Mouse (Mus musculus) midbrain, embryonic 14.5 days (tissue): ENCODE data around the gene Neurl2. TPM values are rescaled to one million over a fixed set of nuclear protein-coding genes. Genes with fewer than 3 reads are reported as not detected.
"Not testable (repeated sequence)": the region's sequence is repeated elsewhere in the genome, so short reads cannot be mapped to it uniquely, and the experiment has no call there.

Experiments used
- ATAC-seq: fragments of 200-750 bp; cut with Nextera tagmentation; 2 replicates; pipeline ENCODE4 v1.8.0; 2017; ENCODE audit warnings: moderate number of reproducible peaks, moderate library complexity; ENCODE audit not compliant: low FRiP score, low TSS enrichment
- DNase-seq: peaks from one replicate; pipeline ENCODE4 v3.0.0-alpha.2; 2015
- H3K27ac ChIP-seq: fragments of 300-500 bp; sonication (generic); replicated peaks from 2 replicates; pipeline ENCODE4 v1.5.1; 2014; ENCODE audit warnings: mild to moderate bottlenecking, low read depth, low read length, moderate library complexity
- H3K27me3 ChIP-seq: fragments of 300-500 bp; sonication (generic); 2 replicates; pipeline ENCODE4 v1.6.1; 2014; ENCODE audit warnings: low read length, control low read depth, mixed read lengths; ENCODE audit not compliant: control insufficient read depth, insufficient read depth
- H3K36me3 ChIP-seq: fragments of 300-500 bp; sonication (generic); 2 replicates; pipeline ENCODE4 v1.6.1; 2014; ENCODE audit warnings: low read length, control low read depth; ENCODE audit not compliant: control insufficient read depth, insufficient read depth
- H3K4me1 ChIP-seq: fragments of 300-500 bp; sonication (generic); 2 replicates; pipeline ENCODE4 v1.6.1; 2014; ENCODE audit warnings: mild to moderate bottlenecking, antibody characterized with exemption, low read length, control low read depth; ENCODE audit not compliant: control insufficient read depth, insufficient read depth
- H3K4me2 ChIP-seq: fragments of 300-500 bp; sonication (generic); 2 replicates; pipeline ENCODE4 v1.6.1; 2014; ENCODE audit warnings: mild to moderate bottlenecking, low read length, moderate library complexity
- H3K4me3 ChIP-seq: fragments of 300-500 bp; sonication (generic); replicated peaks from 2 replicates; pipeline ENCODE4 v1.5.1; 2014; ENCODE audit warnings: low read depth, low read length
- H3K9ac ChIP-seq: fragments of 300-500 bp; sonication (generic); replicated peaks from 2 replicates; pipeline ENCODE4 v1.6.1; 2014; ENCODE audit warnings: mild to moderate bottlenecking, low read length, moderate library complexity
- H3K9me3 ChIP-seq: fragments of 300-500 bp; sonication (generic); 2 replicates; pipeline ENCODE4 v1.6.1; 2016; ENCODE audit warnings: low read length, control low read depth, mixed read lengths; ENCODE audit not compliant: control insufficient read depth
- WGBS: fragments of 180-500 bp; shearing (Covaris S2); extraction: QIAGEN DNeasy Blood & Tissue Kit; methylation state at CpG from one replicate; pipeline ENCODE4 v1.1.7; 2014; 5-methylcytosine and 5-hydroxymethylcytosine counted together
- polyA plus RNA-seq: library from polyadenylated mRNA; unstranded; fragments of >200 nt; fragmentation: Nextera tagmentation; extraction: Ambion mirVana; gene quantifications from 2 replicates; pipeline ENCODE4 v1.2.1, GENCODE M21; 2014

The Neurl2 gene
- polyA plus RNA-seq, 1 experiment from 2014 or later, result 5.1 TPM

DNA sequence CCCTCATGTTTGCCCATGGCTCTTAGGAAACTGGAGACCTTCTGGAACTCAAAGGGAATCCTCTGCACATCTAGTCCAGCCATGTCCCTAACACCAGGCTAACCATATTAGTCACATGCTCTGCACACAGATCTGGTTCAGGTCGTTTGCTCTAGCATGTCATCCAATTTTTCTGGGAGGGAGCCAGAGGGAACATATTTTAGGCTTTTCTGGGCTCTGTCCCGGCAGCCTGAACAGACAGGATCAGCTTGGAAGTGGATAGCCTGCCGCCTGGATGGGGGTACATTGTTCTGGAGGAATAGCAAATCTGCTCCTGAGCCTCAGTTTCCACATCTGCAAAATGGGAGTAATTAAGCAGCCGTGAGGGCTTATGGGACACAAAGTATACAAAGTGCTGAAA is 27.8 kb upstream of the Neurl2 start:
- DNase-seq, result no peak
- Histone ChIP-seq H3K36me3 (no peaks in the 10 kb centered on the region), H3K4me2 (no peak overlapping the region), H3K9me3 (no peaks in the 10 kb centered on the region), H3K27me3 (peaks cover 10% of the 10 kb centered on the region), H3K9ac (no peak overlapping the region), H3K4me3 (no peak overlapping the region), H3K4me1 (peaks cover 21% of the 10 kb centered on the region), H3K27ac (no peak overlapping the region)
- ATAC-seq, result no peak
- 72% methylated on average over 4 of the region's 4 CpGs for WGBS

GRCm38 (mm10) chr2:164859640-164860432 is 26.6 kb upstream of the Neurl2 start:
- Histone ChIP-seq H3K27me3 (peaks cover 10% of the 10 kb centered on the region), H3K9me3 (no peaks in the 10 kb centered on the region), H3K4me3 (no peak overlapping the region), H3K4me1 (peaks cover 22% of the 10 kb centered on the region), H3K27ac (no peak overlapping the region), H3K9ac (no peak overlapping the region), H3K36me3 (no peaks in the 10 kb centered on the region), H3K4me2 (no peak overlapping the region)
- no peak for DNase-seq
- WGBS, result 65% methylated on average over 9 of the region's 9 CpGs
- no peak for ATAC-seq

DNA sequence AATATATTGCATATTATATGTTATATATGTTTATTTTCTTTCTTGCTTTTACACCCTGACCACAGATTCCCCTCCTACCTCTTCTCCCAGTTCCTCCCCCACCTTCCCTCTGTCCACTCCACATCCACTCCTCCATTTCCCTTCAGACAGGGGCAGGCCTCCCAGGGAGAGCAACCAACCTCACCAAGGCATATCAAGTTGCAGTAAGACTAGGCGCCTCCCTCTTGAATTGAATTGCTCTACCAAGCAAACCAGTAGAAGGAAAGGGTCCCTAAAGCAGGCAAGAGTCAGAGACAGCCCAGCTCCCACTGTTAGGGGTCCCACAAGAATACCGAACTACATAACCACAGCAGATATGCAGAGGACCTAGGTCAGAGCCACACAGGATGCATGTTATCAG is 25.9 kb upstream of the Neurl2 start:
- Histone ChIP-seq H3K27me3 (peaks cover 10% of the 10 kb centered on the region), H3K4me1 (peaks cover 22% of the 10 kb centered on the region), H3K4me2 (no peak overlapping the region), H3K27ac (no peak overlapping the region), H3K4me3 (no peak overlapping the region), H3K36me3 (no peaks in the 10 kb centered on the region), H3K9ac (no peak overlapping the region), H3K9me3 (no peaks in the 10 kb centered on the region)
- ATAC-seq (no peak), DNase-seq (no peak)
- 67% methylated on average over 2 of the region's 2 CpGs for WGBS

- peaks cover 10% of the 10 kb centered on the region for H3K27me3 ChIP-seq
- peak overlapping the region; percentile 95 for H3K4me2 ChIP-seq
- ATAC-seq (no peak), DNase-seq (no peak)
- 4% methylated on average over 19 of the region's 19 CpGs for WGBS
- H3K27ac ChIP-seq, result 0 out of 2 replicates have a peak overlapping the region, but pooled peaks have one; percentile 20
- H3K4me3 ChIP-seq, result peak overlapping the region; percentile 40
- H3K9ac ChIP-seq, result 0 out of 2 replicates have a peak overlapping the region, but pooled peaks have one; percentile 30
- no peaks in the 10 kb centered on the region for H3K36me3 ChIP-seq
- peaks cover 22% of the 10 kb centered on the region for H3K4me1 ChIP-seq
- H3K9me3 ChIP-seq, result no peaks in the 10 kb centered on the region
Measured at GRCm38 (mm10) chr2:164857842-164858553, 24.7 kb upstream of the Neurl2 start.

GRCm38 (mm10) chr2:164857101-164857821 is 24.0 kb upstream of the Neurl2 start, which contains the start of gene Pltp:
TSS of gene Pltp (minus strand) at chr2:164857711.
- Histone ChIP-seq H3K36me3 (no peaks in the 10 kb centered on the region), H3K4me2 (peak within 1 kb of the TSS; percentile 95), H3K27me3 (peaks cover 10% of the 10 kb centered on the region), H3K27ac (0 out of 2 replicates have a peak within 1 kb of the TSS, but pooled peaks have one; percentile 20), H3K9ac (peak within 1 kb of the TSS; percentile 30; the same call in 1 of the 2 replicates), H3K4me1 (peaks cover 22% of the 10 kb centered on the region), H3K9me3 (no peaks in the 10 kb centered on the region), H3K4me3 (peak within 1 kb of the TSS; percentile 40)
- 0% methylated on average over 47 of the region's 47 CpGs for whole genome bisulfite sequencing
- ATAC-seq (peak; percentile 70), DNase-seq (peak; percentile 75)

DNA sequence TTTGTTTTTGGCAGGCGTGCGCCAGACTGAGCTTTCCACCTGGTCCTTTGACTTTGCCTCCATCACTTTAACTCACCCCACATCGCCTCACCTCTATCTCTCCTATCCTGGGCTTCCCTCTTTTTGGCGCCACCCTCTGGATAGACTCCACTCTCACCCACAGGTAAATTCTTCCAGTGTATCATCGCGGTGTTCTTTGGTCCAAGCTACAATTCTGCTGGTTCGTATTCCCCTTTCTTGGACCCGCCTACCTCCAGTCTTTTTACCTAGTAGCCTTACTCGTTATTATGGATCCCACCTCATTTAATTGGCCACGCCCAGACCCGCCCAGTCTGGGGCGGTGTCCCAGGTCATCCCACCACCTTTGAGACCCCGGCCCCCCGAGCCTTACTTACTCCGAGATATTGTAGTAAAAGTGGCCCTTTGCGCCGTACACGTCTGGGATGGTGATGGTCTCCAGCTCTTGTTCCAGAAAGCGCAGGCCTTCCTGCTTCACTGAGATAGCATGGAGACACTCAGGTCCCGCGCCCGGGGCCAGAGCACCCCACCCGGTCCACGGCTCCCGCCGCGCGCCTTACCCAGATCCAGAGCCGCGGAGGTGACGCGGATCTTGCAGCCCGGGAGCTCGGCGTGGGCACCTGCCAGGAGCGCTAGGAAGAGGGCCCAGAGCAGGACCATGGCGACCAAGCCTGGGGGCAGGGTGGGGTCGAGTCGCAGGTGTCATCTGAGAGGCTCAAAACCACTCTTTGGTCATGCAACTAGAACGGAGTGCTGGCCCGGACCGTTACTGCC is 23.2 kb upstream of the Neurl2 start:
- H3K27me3 ChIP-seq, result peaks cover 10% of the 10 kb centered on the region
- peak overlapping the region; percentile 40 for H3K4me3 ChIP-seq
- peaks cover 22% of the 10 kb centered on the region for H3K4me1 ChIP-seq
- H3K9me3 ChIP-seq, result no peaks in the 10 kb centered on the region
- DNase-seq (peak; percentile 40), ATAC-seq (no peak)
- under 1% methylated on average over 42 of the region's 42 CpGs for WGBS
- no peaks in the 10 kb centered on the region for H3K36me3 ChIP-seq
- H3K9ac ChIP-seq, result peak overlapping the region; percentile 30; the same call in 1 of the 2 replicates
- H3K4me2 ChIP-seq, result peak overlapping the region; percentile 95
- no peak overlapping the region for H3K27ac ChIP-seq

GRCm38 (mm10) chr2:164855572-164855971 is 22.3 kb upstream of the Neurl2 start:
- not testable (repeated sequence) for H3K4me3 ChIP-seq, H3K4me2 ChIP-seq, ATAC-seq, H3K27me3 ChIP-seq, H3K36me3 ChIP-seq, H3K9ac ChIP-seq, DNase-seq, H3K27ac ChIP-seq, H3K9me3 ChIP-seq
- 77% methylated on average over 5 of the region's 5 CpGs for WGBS
- H3K4me1 ChIP-seq, result peaks cover 22% of the 10 kb centered on the region

- DNase-seq (no peak), ATAC-seq (no peak)
- no peaks in the 10 kb centered on the region for H3K27me3 ChIP-seq
- no peak overlapping the region for H3K9ac ChIP-seq
- no peaks in the 10 kb centered on the region for H3K4me1 ChIP-seq
- WGBS, result 90% methylated on average over 8 of the region's 8 CpGs
- no peaks in the 10 kb centered on the region for H3K9me3 ChIP-seq
- H3K36me3 ChIP-seq, result no peaks in the 10 kb centered on the region
- H3K4me3 ChIP-seq, result no peak overlapping the region
- no peak overlapping the region for H3K4me2 ChIP-seq
- H3K27ac ChIP-seq, result no peak overlapping the region
Measured at GRCm38 (mm10) chr2:164850061-164850460, 16.8 kb upstream of the Neurl2 start.
